Mouse (Mus musculus) kidney, postnatal 0 days (tissue): ENCODE data around the gene Ablim2. TPM values are rescaled to one million over a fixed set of nuclear protein-coding genes. Genes with fewer than 3 reads are reported as not detected.

Source experiments
- ATAC-seq: fragments of 200-750 bp; cut with Nextera tagmentation; replicated peaks from 2 replicates; pipeline ENCODE4 v1.8.0; 2017; ENCODE audit warnings: low read depth, moderate number of reproducible peaks, moderate TSS enrichment, moderate library complexity; ENCODE audit not compliant: low FRiP score
- DNase-seq: peaks from one replicate; pipeline ENCODE4 v3.0.0-alpha.2; 2016; ENCODE audit warnings: low spot score
- H3K27ac ChIP-seq: fragments of 300-500 bp; sonication (generic); 2 replicates; pipeline ENCODE4 v1.5.1; 2014; ENCODE audit warnings: mild to moderate bottlenecking
- H3K27me3 ChIP-seq: fragments of 300-500 bp; sonication (generic); 2 replicates; pipeline ENCODE4 v1.6.1; 2014; ENCODE audit warnings: low read length, mixed read lengths; ENCODE audit not compliant: insufficient read depth
- H3K36me3 ChIP-seq: fragments of 300-500 bp; sonication (generic); 2 replicates; pipeline ENCODE4 v1.6.1; 2014; ENCODE audit warnings: low read length, mixed read lengths; ENCODE audit not compliant: insufficient read depth
- H3K4me1 ChIP-seq: fragments of 300-500 bp; sonication (generic); replicated peaks from 2 replicates; pipeline ENCODE4 v1.6.1; 2014; ENCODE audit warnings: antibody characterized with exemption, low read length, mixed read lengths; ENCODE audit not compliant: insufficient read depth
- H3K4me2 ChIP-seq: fragments of 300-500 bp; sonication (generic); 2 replicates; pipeline ENCODE4 v1.6.1; 2014; ENCODE audit warnings: mild to moderate bottlenecking, low read length, moderate library complexity, mixed read lengths
- H3K4me3 ChIP-seq: fragments of 300-500 bp; sonication (generic); replicated peaks from 2 replicates; pipeline ENCODE4 v1.5.1; 2014; ENCODE audit warnings: low read depth, low read length
- H3K9ac ChIP-seq: fragments of 300-500 bp; sonication (generic); 2 replicates; pipeline ENCODE4 v1.6.1; 2014; ENCODE audit warnings: low read depth, low read length
- H3K9me3 ChIP-seq: fragments of 300-500 bp; sonication (generic); replicated peaks from 2 replicates; pipeline ENCODE4 v1.6.1; 2016; ENCODE audit warnings: low read length, inconsistent platforms, mixed read lengths
- CTCF ChIP-seq: IDR thresholded peaks from 2 replicates; pipeline ENCODE4 v1.5.1; 2016; ENCODE audit warnings: antibody characterized with exemption, low read depth, mild to moderate bottlenecking, moderate library complexity
- WGBS: fragments of 180-500 bp; shearing (Covaris S2); extraction: QIAGEN DNeasy Blood & Tissue Kit; methylation state at CpG from one replicate; pipeline ENCODE4 v1.1.7; 2014; 5-methylcytosine and 5-hydroxymethylcytosine counted together
- polyA plus RNA-seq: library from polyadenylated mRNA; unstranded; fragments of >200 nt; fragmentation: Nextera tagmentation; extraction: Ambion mirVana; gene quantifications from 2 replicates; pipeline ENCODE4 v1.2.1, GENCODE M21; 2015

The Ablim2 gene
- polyA plus RNA-seq, 1 experiment from 2014 or later = 3.9 TPM

DNA sequence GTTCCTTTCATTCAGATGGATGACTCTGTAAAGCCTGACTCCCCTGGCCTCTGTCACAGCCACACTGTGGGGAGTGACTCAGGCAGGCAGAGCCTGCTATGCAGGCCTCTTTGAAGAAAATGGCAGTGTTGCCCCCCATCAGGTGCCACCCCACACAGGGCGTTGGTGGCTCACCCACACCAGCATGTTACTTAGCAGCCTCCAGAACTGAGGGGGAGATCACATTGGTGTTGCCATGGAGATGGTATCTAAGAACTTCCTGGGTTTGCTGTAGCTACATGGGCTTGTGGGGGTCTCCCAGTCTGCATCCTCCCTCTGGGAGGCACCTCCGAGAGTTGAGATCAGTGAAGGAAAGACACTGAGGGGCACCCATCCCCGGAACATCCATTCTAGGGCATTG lies 52.8 kb downstream of the Ablim2 start:
- no peak overlapping the region for H3K4me2 ChIP-seq
- H3K9me3 ChIP-seq = no peaks in the 10 kb centered on the region
- no peaks in the 10 kb centered on the region for H3K27me3 ChIP-seq
- no peak for DNase-seq
- TF ChIP-seq CTCF = no peak
- WGBS = 52% methylated on average over 3 of the region's 3 CpGs
- no peak overlapping the region for H3K9ac ChIP-seq
- H3K4me1 ChIP-seq = no peaks in the 10 kb centered on the region
- ATAC-seq = no peak
- H3K36me3 ChIP-seq = no peaks in the 10 kb centered on the region
- no peak overlapping the region for H3K4me3 ChIP-seq
- H3K27ac ChIP-seq = no peak overlapping the region

DNA sequence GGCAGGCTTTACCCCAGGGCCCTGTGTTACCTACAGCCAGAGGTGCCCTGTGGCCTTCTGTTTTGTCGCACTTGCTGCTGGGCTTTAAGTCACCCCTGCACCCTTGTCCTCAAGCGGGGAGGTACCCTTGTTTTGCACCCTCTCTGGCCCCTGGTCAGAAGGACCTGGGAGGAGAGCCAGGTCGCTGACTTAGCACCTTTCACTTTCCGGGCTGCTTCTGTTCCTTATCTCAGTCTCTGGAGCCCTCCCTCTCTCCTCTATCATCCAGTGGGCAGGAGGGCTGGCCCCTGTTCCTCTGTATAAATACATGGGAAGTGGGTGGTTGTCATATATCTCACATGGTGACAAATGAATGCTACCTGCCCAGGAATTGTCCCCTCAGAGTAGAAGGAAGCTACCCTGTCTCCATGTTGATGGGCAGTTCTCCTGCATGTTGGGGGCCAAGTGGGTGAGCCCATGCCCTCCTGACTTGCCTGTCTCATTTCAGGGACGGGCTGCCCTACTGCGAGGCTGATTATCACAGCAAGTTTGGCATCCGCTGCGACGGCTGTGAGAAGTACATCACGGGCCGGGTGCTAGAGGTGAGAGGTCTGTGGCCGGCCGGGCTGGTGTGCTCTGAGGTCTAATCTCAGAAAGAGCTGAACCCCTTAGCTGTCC lies 54.1 kb downstream of the Ablim2 start:
- Histone ChIP-seq H3K4me1 (no peaks in the 10 kb centered on the region), H3K36me3 (no peaks in the 10 kb centered on the region), H3K4me3 (no peak overlapping the region), H3K27me3 (no peaks in the 10 kb centered on the region), H3K4me2 (no peak overlapping the region), H3K27ac (no peak overlapping the region), H3K9me3 (no peaks in the 10 kb centered on the region), H3K9ac (no peak overlapping the region)
- DNase-seq (no peak), ATAC-seq (no peak)
- WGBS = 80% methylated on average over 13 of the region's 13 CpGs
- no peak for TF ChIP-seq CTCF

DNA sequence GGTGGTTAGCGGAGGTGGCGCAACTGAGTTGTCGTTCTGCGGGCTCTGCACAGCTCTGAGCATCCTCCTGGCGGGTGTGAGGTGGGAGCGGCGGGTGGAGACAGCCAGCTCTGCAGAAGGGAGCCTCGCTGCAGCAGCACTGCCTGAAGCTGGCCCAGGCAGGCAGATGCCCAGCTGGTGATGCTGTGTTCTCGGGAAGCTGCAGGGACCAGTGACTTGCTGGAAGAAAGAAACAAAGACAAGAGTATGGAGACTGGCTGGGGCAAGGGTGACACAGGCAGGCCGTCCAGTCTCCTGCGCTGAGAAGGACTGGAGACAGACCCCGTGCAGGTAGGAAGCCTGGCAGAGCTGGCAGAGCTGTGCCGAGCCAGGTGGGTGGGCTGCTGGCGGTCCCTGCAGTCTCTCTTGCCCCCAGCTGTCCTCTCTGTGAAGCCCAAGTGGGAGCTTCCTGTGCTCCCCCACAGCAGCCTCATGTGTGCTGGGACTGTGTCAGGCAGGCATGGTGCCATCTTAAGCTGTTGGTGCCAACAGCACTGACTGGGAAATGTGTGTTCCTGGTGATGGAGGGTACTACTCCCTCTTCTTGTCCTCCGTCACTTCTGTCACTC lies 56.8 kb downstream of the Ablim2 start:
- H3K9ac ChIP-seq = no peak overlapping the region
- no peak overlapping the region for H3K4me3 ChIP-seq
- 60% methylated on average over 15 of the region's 15 CpGs for WGBS
- no peaks in the 10 kb centered on the region for H3K4me1 ChIP-seq
- ATAC-seq = no peak
- no peaks in the 10 kb centered on the region for H3K27me3 ChIP-seq
- no peak for TF ChIP-seq CTCF
- no peak for DNase-seq
- no peak overlapping the region for H3K4me2 ChIP-seq
- H3K27ac ChIP-seq = no peak overlapping the region
- H3K9me3 ChIP-seq = no peaks in the 10 kb centered on the region
- H3K36me3 ChIP-seq = no peaks in the 10 kb centered on the region

DNA sequence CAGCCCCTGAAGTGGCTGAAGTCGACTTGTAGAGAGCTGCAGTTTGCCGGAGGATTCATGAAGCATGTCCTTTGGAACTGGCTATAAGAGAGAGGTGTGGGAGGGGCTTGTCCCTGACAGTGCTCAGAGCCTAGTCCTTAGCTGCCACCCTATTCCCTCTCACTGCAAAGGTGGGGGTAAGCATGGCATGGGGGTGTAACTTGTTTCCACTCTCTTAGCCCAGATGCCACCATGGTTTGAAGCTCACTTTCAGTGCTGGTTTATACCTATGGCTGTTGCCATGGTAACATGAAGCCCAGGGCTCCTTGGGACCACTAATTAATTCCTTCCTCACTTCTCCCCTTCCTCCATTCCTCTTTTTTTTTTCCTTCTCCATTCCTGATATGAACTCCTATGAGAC lies 57.4 kb downstream of the Ablim2 start:
- no peaks in the 10 kb centered on the region for H3K9me3 ChIP-seq
- no peak overlapping the region for H3K27ac ChIP-seq
- H3K36me3 ChIP-seq = no peaks in the 10 kb centered on the region
- no peak overlapping the region for H3K4me2 ChIP-seq
- H3K9ac ChIP-seq = no peak overlapping the region
- no peaks in the 10 kb centered on the region for H3K4me1 ChIP-seq
- TF ChIP-seq CTCF = no peak
- DNase-seq (no peak), ATAC-seq (peak; percentile 38; the same call in 1 of the 2 replicates)
- no peak overlapping the region for H3K4me3 ChIP-seq
- no peaks in the 10 kb centered on the region for H3K27me3 ChIP-seq
- WGBS = 29% methylated on average over 2 of the region's 2 CpGs

DNA sequence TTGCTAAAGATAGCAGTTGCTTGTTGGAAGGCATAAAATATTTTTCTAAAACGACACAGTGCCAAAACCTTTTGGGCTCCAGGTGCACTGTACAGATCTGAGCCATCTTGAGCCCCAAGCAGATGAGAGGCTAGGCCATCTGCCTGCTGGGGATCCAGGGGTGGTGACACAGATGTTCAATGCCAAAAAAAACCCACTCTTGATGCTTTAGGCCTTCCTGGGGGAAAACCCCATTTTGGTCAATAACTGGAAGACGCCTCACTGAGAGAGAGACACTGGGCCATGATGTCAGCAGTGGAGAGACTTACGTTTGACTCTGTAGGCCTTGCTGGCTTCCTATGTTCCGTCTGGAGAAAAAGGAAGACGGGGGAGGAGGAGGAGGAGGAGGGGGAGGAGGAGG lies 59.6 kb downstream of the Ablim2 start:
- TF ChIP-seq CTCF = no peak
- 68% methylated on average over 3 of the region's 5 CpGs for WGBS
- no peaks in the 10 kb centered on the region for H3K27me3 ChIP-seq
- H3K36me3 ChIP-seq = no peaks in the 10 kb centered on the region
- H3K4me3 ChIP-seq = no peak overlapping the region
- no peaks in the 10 kb centered on the region for H3K4me1 ChIP-seq
- H3K9ac ChIP-seq = no peak overlapping the region
- H3K4me2 ChIP-seq = no peak overlapping the region
- ATAC-seq = no peak
- no peak for DNase-seq
- H3K9me3 ChIP-seq = no peaks in the 10 kb centered on the region
- no peak overlapping the region for H3K27ac ChIP-seq

DNA sequence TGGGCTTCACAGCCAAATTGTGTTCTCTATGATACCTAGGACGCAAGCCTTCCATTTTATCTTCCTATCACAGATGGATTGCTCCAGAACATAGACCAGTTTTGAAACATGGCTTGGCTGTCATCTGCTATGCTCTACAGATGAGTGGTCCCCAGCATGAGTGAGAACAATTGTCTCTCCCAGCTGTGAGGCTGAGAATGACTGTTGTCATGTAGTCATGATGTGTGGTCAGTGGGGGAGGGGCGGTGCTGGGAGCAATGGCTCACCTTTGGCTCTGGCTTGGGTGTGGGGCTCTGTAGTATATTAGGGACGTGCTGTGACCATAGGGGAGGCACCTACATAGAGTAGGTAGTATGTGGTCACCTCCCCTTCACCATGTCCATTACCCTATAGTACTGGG lies 60.2 kb downstream of the Ablim2 start:
- no peaks in the 10 kb centered on the region for H3K4me1 ChIP-seq
- ATAC-seq (no peak), DNase-seq (no peak)
- H3K36me3 ChIP-seq = no peaks in the 10 kb centered on the region
- no peak overlapping the region for H3K4me3 ChIP-seq
- H3K9me3 ChIP-seq = no peaks in the 10 kb centered on the region
- no peak overlapping the region for H3K27ac ChIP-seq
- H3K9ac ChIP-seq = no peak overlapping the region
- no peak overlapping the region for H3K4me2 ChIP-seq
- no peaks in the 10 kb centered on the region for H3K27me3 ChIP-seq
- no peak for TF ChIP-seq CTCF
- WGBS = 91% methylated on average over 3 of the region's 3 CpGs

DNA sequence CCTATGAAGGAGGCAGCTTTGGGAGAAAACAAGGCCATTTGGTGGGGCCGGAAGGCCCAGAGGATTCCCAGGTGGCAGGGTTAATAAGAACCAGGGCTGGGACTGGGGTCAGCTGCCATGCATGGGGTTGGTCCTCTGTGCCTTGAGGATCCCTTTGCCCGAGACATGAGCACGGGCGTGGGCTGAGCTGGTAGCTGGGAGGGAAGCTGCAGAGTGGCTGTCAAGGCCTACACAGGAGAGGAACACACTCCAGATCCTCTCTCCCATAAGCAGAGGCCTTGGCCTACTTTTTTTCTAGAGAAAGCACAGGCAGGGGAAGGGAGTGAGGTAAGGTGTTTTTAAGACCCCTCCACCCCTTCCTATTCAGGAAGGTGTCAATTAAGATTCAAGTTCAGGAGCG lies 65.0 kb downstream of the Ablim2 start:
- DNase-seq = no peak
- WGBS = 93% methylated on average over 5 of the region's 5 CpGs
- no peak for TF ChIP-seq CTCF
- H3K9me3 ChIP-seq = no peaks in the 10 kb centered on the region
- H3K9ac ChIP-seq = no peak overlapping the region
- H3K27ac ChIP-seq = no peak overlapping the region
- no peaks in the 10 kb centered on the region for H3K36me3 ChIP-seq
- no peaks in the 10 kb centered on the region for H3K4me1 ChIP-seq
- ATAC-seq = no peak
- H3K27me3 ChIP-seq = no peaks in the 10 kb centered on the region
- H3K4me2 ChIP-seq = no peak overlapping the region
- H3K4me3 ChIP-seq = no peak overlapping the region
